Mouse (Mus musculus) E14TG2a.4 (cell line): Measurements from ENCODE around the gene Tmem209.
A peak's percentile ranks its signal among the peaks of the same experiment; 100 is the strongest.

ENCODE experiments used
- CTCF ChIP-seq: conservative IDR thresholded peaks from 2 replicates; pipeline ENCODE4 v1.5.1; 2014; ENCODE audit warnings: low read length
- NANOG ChIP-seq: IDR thresholded peaks from 2 replicates; pipeline ENCODE4 v1.6.1; 2014; ENCODE audit warnings: borderline replicate concordance, low read length, mixed read lengths

- peak; percentile 61 for TF ChIP-seq CTCF
- no peak for TF ChIP-seq NANOG
Observed at GRCm38 (mm10) chr6:30535340-30535739, 25.8 kb upstream of the Tmem209 start.
